In the genomic region with DNA sequence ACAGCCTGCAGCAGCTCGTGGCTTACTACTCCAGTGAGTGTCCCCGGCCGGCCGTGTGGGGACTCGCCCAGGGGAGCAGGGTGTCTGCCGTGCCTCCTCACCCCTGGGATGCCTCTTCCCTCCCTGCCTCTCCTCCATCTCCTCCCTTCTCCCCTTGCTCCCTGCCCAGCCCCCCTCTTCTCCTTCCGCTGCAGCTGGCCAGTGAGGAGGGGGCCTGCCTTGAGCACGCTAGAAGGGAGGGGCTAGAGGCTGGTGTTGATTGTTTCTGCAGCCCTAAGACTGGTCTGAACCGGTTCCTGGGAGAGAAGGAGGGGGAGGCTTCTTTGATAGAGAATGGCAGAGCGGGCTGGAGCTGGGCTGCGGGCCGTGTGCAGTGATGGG, we compare ENCODE assay signal across 8 mouse cellular contexts. TPM values are rescaled to one million over a fixed set of nuclear protein-coding genes. Genes with fewer than 3 reads are reported as not detected.
DNase-seq lines count a peak whose midpoint lies in the region; ATAC-seq and TF ChIP-seq lines count a peak whose summit lies in the region.

No protein-coding gene starts in this region.

- H3K4me3 ChIP-seq in layer of hippocampus, adult 2 months, result no peak overlapping the region
- peak overlapping the region; percentile 37 for H3K4me3 ChIP-seq in forebrain, embryonic 10.5 days
- peak overlapping the region; percentile 21 for H3K4me3 ChIP-seq in limb, embryonic 13.5 days
- no peak overlapping the region for H3K4me3 ChIP-seq in stomach, postnatal 0 days (ENCODE audit: low read depth, low read length)

- 1% methylated on average over 11 of the region's 12 CpGs for whole genome bisulfite sequencing in forebrain, embryonic 10.5 days
- 0% methylated on average over 12 of the region's 12 CpGs for WGBS in limb, embryonic 13.5 days
- WGBS in stomach, postnatal 0 days, result 19% methylated on average over 12 of the region's 12 CpGs

- peaks cover 78% of the 10 kb centered on the region for H3K36me3 ChIP-seq in forebrain, embryonic 10.5 days (replicated peaks)
- H3K36me3 ChIP-seq in limb, embryonic 13.5 days, result peaks cover 82% of the 10 kb centered on the region
- H3K36me3 ChIP-seq in stomach, postnatal 0 days (ENCODE audit: control insufficient read depth, insufficient read depth, low read length), result peaks cover 37% of the 10 kb centered on the region

- H3K9me3 ChIP-seq in forebrain, embryonic 10.5 days, result no peaks in the 10 kb centered on the region
- H3K9me3 ChIP-seq in limb, embryonic 13.5 days, result no peaks in the 10 kb centered on the region
- H3K9me3 ChIP-seq in stomach, postnatal 0 days (ENCODE audit: control insufficient read depth, low read length), result no peaks in the 10 kb centered on the region

- H3K27ac ChIP-seq in layer of hippocampus, adult 2 months, result peak overlapping the region; percentile 78
- peak overlapping the region; percentile 98 for H3K27ac ChIP-seq in forebrain, embryonic 10.5 days
- H3K27ac ChIP-seq in limb, embryonic 13.5 days, result peak overlapping the region; percentile 97
- peak overlapping the region; percentile 82 for H3K27ac ChIP-seq in stomach, postnatal 0 days (replicated peaks)

- TF ChIP-seq CTCF in layer of hippocampus, adult 2 months (conservative IDR thresholded peaks at IDR 0.05), result no peak
- no peak for TF ChIP-seq CTCF in stomach, postnatal 0 days (IDR thresholded peaks at IDR 0.05; ENCODE audit: low read depth)

- H3K9ac ChIP-seq in limb, embryonic 13.5 days, result peak overlapping the region; percentile 59
- 0 out of 2 replicates have a peak overlapping the region, but pooled peaks have one; percentile 47 for H3K9ac ChIP-seq in stomach, postnatal 0 days (ENCODE audit: low read length)

- peak; percentile 94 for ATAC-seq in limb, embryonic 13.5 days (ENCODE audit: low FRiP score, low read depth)
- peak; percentile 77 for ATAC-seq in stomach, postnatal 0 days (ENCODE audit: low FRiP score, low TSS enrichment)

- DNase-seq in layer of hippocampus, adult 2 months (ENCODE audit: low spot score in 2 of 2), result peak in 1 of 2 experiments; percentile 55
- DNase-seq in layer of hippocampus, postnatal 36 days, result no peak
- peak; percentile 94 for DNase-seq in ZHBTc4 (ENCODE audit: low read depth, low spot score)
- peak; percentile 92 for DNase-seq in forebrain, embryonic 10.5 days (ENCODE audit: extremely low spot score, low spot score)
- peak; percentile 65 for DNase-seq in stomach, postnatal 0 days (ENCODE audit: low spot score)
- DNase-seq in thymus, postnatal 0 days (ENCODE audit: low spot score), result no peak
- no peak for DNase-seq in spleen, postnatal 10 days (ENCODE audit: low spot score in 2 of 2)

- no peaks in the 10 kb centered on the region for H3K27me3 ChIP-seq in forebrain, embryonic 10.5 days (ENCODE audit: poor library complexity, severe bottlenecking)
- H3K27me3 ChIP-seq in limb, embryonic 13.5 days, result no peaks in the 10 kb centered on the region
- H3K27me3 ChIP-seq in stomach, postnatal 0 days (ENCODE audit: control insufficient read depth, insufficient read depth, low read length), result no peaks in the 10 kb centered on the region

- H3K4me1 ChIP-seq in forebrain, embryonic 10.5 days, result peaks cover 91% of the 10 kb centered on the region
- peaks cover 59% of the 10 kb centered on the region for H3K4me1 ChIP-seq in limb, embryonic 13.5 days
- peaks cover 4% of the 10 kb centered on the region; the same call in 1 of the 2 replicates for H3K4me1 ChIP-seq in stomach, postnatal 0 days (replicated peaks; ENCODE audit: control insufficient read depth, insufficient read depth)

- no peak for TF ChIP-seq EP300 in stomach, postnatal 0 days (optimal IDR thresholded peaks at IDR 0.05)

- peak overlapping the region; percentile 49 for H3K4me2 ChIP-seq in limb, embryonic 13.5 days (replicated peaks)
- H3K4me2 ChIP-seq in stomach, postnatal 0 days (replicated peaks; ENCODE audit: low read depth), result no peak overlapping the region; the same call in 1 of the 2 replicates

RNA-seq across cellular contexts. Expression of gene Src, which starts 46.5 kb away (rescaled TPM):
- total RNA-seq in layer of hippocampus, adult 2 months (2021), result 100 to 1,000 TPM; 150 to 156 TPM
- 100 to 1,000 TPM; 154 to 160 TPM for total RNA-seq in layer of hippocampus, postnatal 36 days (2021)
- polyA plus RNA-seq in forebrain, embryonic 10.5 days (2016; fragmentation: Nextera tagmentation; extraction: Ambion mirVana), result 19.2 and 19.6 TPM in 2 replicates
- polyA plus RNA-seq in limb, embryonic 13.5 days (2015; fragmentation: Nextera tagmentation; extraction: Ambion mirVana), result 20.8 and 22.4 TPM in 2 replicates
- 12.0 and 12.9 TPM in 2 replicates for polyA plus RNA-seq in stomach, postnatal 0 days (2015; fragmentation: Nextera tagmentation; extraction: Ambion mirVana)
- 5.3 and 5.9 TPM in 2 replicates for polyA plus RNA-seq in thymus, postnatal 0 days (2015; fragmentation: Nextera tagmentation; extraction: Ambion mirVana)

Comparison
In these comparisons a context has a peak if more than half of its experiments do, and no peak if none do; other contexts are left out.
1. DNase-seq: peak in ZHBTc4 (single experiment), forebrain, embryonic 10.5 days (single experiment) and stomach, postnatal 0 days (single experiment); none in layer of hippocampus, postnatal 36 days (0 of 2), thymus, postnatal 0 days (single experiment) and spleen, postnatal 10 days (0 of 2).
2. H3K4me3 ChIP-seq: peak in forebrain, embryonic 10.5 days (single experiment) and limb, embryonic 13.5 days (single experiment); none in layer of hippocampus, adult 2 months (single experiment) and stomach, postnatal 0 days (single experiment).
3. Peak in every context shown above with its lines, with median percentiles within 50 percentile points of each other: H3K27ac ChIP-seq.